Mouse (Mus musculus) effector memory CD4-positive, alpha-beta T cell, adult 7 months (primary cell): ENCODE measurements around the gene Ntn4. TPM values are rescaled to one million over a fixed set of nuclear protein-coding genes. Genes with fewer than 3 reads are reported as not detected.

Source experiments
- polyA plus RNA-seq: library from polyadenylated mRNA; unstranded; fragments of 100-300 nt; shearing (Covaris generic); gene quantifications from one replicate; pipeline ENCODE4 v1.2.1, GENCODE M21; 2017

Gene Ntn4
- 0.24 TPM for polyA plus RNA-seq

DNA sequence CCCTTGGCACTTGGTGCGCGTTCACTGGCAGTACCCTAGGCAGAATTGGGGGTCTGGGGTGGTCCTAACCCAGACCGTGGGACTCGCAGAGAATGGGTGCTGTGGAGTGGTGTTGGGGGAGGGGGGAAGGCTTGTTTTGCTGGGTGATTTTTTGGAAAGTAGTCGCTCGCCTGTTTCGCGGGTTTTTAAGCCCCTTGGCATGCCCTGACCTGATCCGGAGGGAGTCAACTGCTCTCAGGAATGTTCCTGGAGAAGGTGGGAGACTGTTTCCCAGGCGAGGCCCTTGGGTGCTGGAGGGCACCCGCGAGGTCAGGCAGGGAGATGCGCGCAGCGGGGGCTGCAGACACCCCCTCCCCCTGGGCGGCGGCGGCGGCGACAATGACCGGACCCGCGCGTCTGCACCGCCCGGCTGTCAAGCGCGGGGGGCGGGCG lies at the start of gene Ntn4:
Ntn4 (plus strand) TSS at position 161 of the 432 bp plus-strand sequence.

Other genes with a start within 250 kb of the Ntn4 start
- 127 TPM for gene Lta4h, start 187.3 kb upstream of the Ntn4 start, polyA plus RNA-seq
- not detected for gene Hal, start 151.9 kb upstream of the Ntn4 start, polyA plus RNA-seq
- gene Amdhd1, start 100.6 kb upstream of the Ntn4 start, polyA plus RNA-seq: 0.41 TPM
- 0.48 TPM for gene Ccdc38, start 100.0 kb upstream of the Ntn4 start, polyA plus RNA-seq
- 39.1 TPM for gene Snrpf, start 51.0 kb upstream of the Ntn4 start, polyA plus RNA-seq
- gene Usp44, start 190.9 kb downstream of the Ntn4 start, polyA plus RNA-seq: not detected